Mouse (Mus musculus) embryonic facial prominence, embryonic 11.5 days (tissue): Measurements from ENCODE around the gene Cd302. TPM values are rescaled to one million over a fixed set of nuclear protein-coding genes. Genes with fewer than 3 reads are reported as not detected.

Experiments
- ATAC-seq: fragments of 200-750 bp; cut with Nextera tagmentation; replicated peaks from 2 replicates; pipeline ENCODE4 v1.8.0; 2017; ENCODE audit warnings: low read depth; ENCODE audit not compliant: insufficient number of reproducible peaks, low FRiP score, low TSS enrichment
- DNase-seq: peaks from one replicate; pipeline ENCODE4 v3.0.0-alpha.2; 2015; ENCODE audit warnings: low spot score
- H3K27ac ChIP-seq: fragments of 300-500 bp; sonication (generic); replicated peaks from 2 replicates; pipeline ENCODE4 v1.5.1; 2014; ENCODE audit warnings: mild to moderate bottlenecking, low read depth, low read length, control low read depth
- H3K27me3 ChIP-seq: fragments of 300-500 bp; sonication (generic); 2 replicates; pipeline ENCODE4 v1.6.1; 2014; ENCODE audit warnings: mild to moderate bottlenecking, low read length, moderate library complexity, mixed read lengths; ENCODE audit not compliant: control insufficient read depth, insufficient read depth
- H3K36me3 ChIP-seq: fragments of 300-500 bp; sonication (generic); replicated peaks from 2 replicates; pipeline ENCODE4 v1.6.1; 2014; ENCODE audit warnings: low read depth, mild to moderate bottlenecking, low read length, moderate library complexity, mixed read lengths; ENCODE audit not compliant: control insufficient read depth, insufficient read depth
- H3K4me1 ChIP-seq: fragments of 300-500 bp; sonication (generic); 2 replicates; pipeline ENCODE4 v1.6.1; 2014; ENCODE audit warnings: low read length, mixed read lengths; ENCODE audit not compliant: control insufficient read depth, insufficient read depth
- H3K4me2 ChIP-seq: fragments of 300-500 bp; sonication (generic); 2 replicates; pipeline ENCODE4 v1.6.1; 2014; ENCODE audit warnings: low read depth, mild to moderate bottlenecking, control low read depth, low read length, moderate library complexity
- H3K4me3 ChIP-seq: fragments of 300-500 bp; sonication (generic); 2 replicates; pipeline ENCODE4 v1.5.1; 2014; ENCODE audit warnings: low read depth, low read length, control low read depth
- H3K9ac ChIP-seq: fragments of 300-500 bp; sonication (generic); replicated peaks from 2 replicates; pipeline ENCODE4 v1.6.1; 2014; ENCODE audit warnings: mild to moderate bottlenecking, control low read depth, low read length
- H3K9me3 ChIP-seq: fragments of 300-500 bp; sonication (generic); replicated peaks from 2 replicates; pipeline ENCODE4 v1.6.1; 2016; ENCODE audit warnings: mild to moderate bottlenecking, low read length, inconsistent platforms, mixed read lengths; ENCODE audit not compliant: control insufficient read depth
- WGBS: fragments of 180-500 bp; shearing (Covaris S2); extraction: QIAGEN DNeasy Blood & Tissue Kit; methylation state at CpG from one replicate; pipeline ENCODE4 v1.1.7; 2014; 5-methylcytosine and 5-hydroxymethylcytosine counted together
- polyA plus RNA-seq: library from polyadenylated mRNA; unstranded; fragments of >200 nt; fragmentation: Nextera tagmentation; extraction: Ambion mirVana; gene quantifications from 2 replicates; pipeline ENCODE4 v1.2.1, GENCODE M21; 2014

The Cd302 gene
- polyA plus RNA-seq, 1 experiment from 2014 or later: 23.7 TPM

DNA sequence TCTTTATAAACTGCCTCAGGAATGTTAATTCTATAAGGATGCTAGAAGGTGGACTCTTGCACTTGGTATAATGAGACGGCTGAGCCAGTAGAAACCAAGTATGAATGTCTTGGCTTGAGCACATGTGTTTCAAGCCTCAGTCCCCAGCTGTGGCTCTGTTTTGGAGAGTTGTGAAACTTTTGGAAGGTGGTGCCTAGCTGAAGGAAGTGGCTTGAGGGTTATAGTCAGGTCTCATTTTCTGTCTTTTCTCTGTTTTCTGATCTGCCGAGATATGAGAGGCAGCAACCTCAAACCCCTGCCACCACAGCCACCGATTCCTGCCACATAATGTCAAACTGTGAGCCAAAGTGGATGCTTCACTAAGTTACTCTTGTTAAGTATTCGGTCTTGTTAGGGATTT, 5.7 kb downstream of the Cd302 start:
- H3K9me3 ChIP-seq: no peaks in the 10 kb centered on the region
- H3K4me2 ChIP-seq: no peak overlapping the region
- H3K4me3 ChIP-seq: no peak overlapping the region
- H3K27me3 ChIP-seq: no peaks in the 10 kb centered on the region
- H3K4me1 ChIP-seq: no peaks in the 10 kb centered on the region
- ATAC-seq (no peak), DNase-seq (no peak)
- H3K9ac ChIP-seq: no peak overlapping the region
- no peak overlapping the region for H3K27ac ChIP-seq
- no peaks in the 10 kb centered on the region for H3K36me3 ChIP-seq
- 92% methylated on average over 4 of the region's 4 CpGs for WGBS

DNA sequence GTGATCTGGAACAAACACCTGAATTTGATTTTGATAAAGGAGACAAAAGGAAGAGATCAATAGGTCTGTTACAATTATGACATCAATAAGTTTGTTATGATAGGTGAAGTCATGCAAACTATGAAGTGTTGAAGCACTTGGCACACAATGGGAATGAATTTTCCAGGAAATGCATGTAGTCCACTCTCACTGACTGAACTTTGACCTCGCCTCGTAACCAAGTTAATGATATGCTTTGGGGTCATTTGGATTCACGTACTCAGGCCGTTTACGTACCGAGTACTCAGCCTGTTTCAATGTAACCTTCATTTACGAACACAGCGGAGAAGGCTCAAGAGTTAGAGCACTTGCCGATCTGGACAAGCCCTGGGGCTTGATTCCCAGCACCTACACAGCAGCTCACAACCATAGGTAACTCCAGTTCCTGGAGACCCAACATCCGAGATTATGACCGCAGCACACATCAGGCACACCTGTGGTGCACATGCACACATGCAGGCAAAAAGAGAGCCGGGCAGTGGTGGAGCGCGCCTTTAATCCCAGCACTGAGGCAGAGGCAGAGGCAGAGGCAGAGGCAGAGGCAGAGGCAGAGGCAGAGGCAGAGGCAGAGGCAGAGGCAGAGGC, 14.3 kb downstream of the Cd302 start:
- Histone ChIP-seq H3K27ac (no peak overlapping the region), H3K27me3 (no peaks in the 10 kb centered on the region), H3K36me3 (no peaks in the 10 kb centered on the region), H3K4me3 (no peak overlapping the region), H3K9me3 (no peaks in the 10 kb centered on the region), H3K4me2 (no peak overlapping the region), H3K4me1 (no peaks in the 10 kb centered on the region), H3K9ac (no peak overlapping the region)
- no peak for ATAC-seq
- 93% methylated on average over 14 of the region's 14 CpGs for WGBS
- no peak for DNase-seq

DNA sequence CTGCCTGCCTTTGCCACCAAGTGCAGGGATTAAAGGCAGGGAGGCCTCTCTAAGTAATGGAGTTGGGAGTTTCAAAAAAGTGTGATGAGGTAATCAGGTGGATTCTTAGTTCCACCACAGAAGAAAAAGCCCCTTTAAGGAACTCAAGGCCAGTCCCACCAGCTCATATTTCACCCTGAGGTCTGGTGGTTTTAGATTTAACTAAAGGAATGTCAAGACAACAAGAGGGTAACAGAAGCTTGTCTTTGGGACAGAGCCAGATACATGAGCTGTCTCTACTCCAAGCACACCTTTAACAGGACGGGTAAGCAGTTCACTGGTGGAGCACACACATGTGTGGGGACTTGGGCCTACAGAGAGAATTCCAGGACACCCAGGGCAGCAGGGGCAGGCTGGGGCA, 16.7 kb downstream of the Cd302 start:
- Histone ChIP-seq H3K4me3 (no peak overlapping the region), H3K4me2 (no peak overlapping the region), H3K27ac (no peak overlapping the region), H3K36me3 (no peaks in the 10 kb centered on the region), H3K9me3 (no peaks in the 10 kb centered on the region), H3K27me3 (no peaks in the 10 kb centered on the region), H3K4me1 (no peaks in the 10 kb centered on the region), H3K9ac (no peak overlapping the region)
- WGBS: 47% methylated on average over 1 of the region's 1 CpGs
- DNase-seq: peak; percentile 35
- ATAC-seq: peak; percentile 73

DNA sequence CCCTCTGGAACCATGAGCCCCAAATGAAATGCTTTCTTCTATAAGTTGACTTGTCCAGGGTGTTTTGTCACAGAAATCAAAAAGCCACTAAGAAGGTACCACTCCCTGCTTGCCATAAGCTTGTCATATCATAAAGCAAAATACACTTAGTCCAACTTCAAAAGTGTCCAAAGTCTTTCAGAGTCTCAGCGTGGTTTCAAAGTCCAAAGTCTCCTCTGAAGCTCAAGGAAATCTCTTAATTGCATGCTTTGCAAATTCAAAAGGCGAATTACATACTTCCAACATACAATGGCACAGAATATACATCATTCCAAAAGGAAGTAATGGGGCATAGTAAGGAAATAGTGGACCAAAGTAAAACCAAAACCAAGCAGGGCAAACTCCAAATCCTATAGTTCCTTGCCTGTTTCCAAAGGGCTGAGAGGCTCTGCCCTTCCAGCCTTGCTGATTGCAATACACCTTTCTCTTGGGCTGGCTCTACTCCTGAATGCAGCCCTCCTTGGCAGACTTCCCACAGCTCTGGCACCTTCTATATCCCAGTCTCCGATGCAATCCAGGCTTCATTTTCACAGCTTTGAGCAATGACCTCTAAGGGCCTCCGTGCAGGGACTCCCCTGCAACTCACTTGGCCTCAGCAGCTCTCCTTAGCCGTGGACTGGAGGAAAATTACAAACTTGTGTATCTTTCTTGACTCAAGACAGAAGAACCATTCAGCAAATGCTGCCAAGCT, 23.5 kb downstream of the Cd302 start:
- no peaks in the 10 kb centered on the region for H3K4me1 ChIP-seq
- no peak for ATAC-seq
- no peaks in the 10 kb centered on the region for H3K9me3 ChIP-seq
- H3K9ac ChIP-seq: no peak overlapping the region
- no peaks in the 10 kb centered on the region for H3K27me3 ChIP-seq
- no peak overlapping the region for H3K4me2 ChIP-seq
- 88% methylated on average over 5 of the region's 5 CpGs for WGBS
- H3K36me3 ChIP-seq: no peaks in the 10 kb centered on the region
- H3K4me3 ChIP-seq: no peak overlapping the region
- DNase-seq: no peak
- no peak overlapping the region for H3K27ac ChIP-seq

DNA sequence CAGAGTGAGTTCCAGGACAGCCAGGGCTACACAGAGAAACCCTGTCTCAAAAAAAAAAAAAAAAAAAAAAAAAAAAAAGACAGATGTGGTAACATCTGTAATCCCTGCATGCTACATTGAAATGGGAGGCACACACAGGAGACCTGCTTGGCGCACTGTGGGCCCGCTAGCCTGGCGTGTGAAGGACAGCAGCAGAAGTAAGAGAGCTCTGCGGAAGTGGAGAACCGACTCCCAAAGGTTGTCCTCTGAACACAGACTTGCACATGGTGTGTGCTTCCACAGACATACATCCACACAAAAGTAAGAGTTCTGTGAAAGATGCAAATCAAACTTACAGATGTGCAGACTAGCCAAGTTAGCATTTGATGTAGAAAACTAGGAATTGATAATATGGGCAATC, 25.1 kb downstream of the Cd302 start:
- H3K4me2 ChIP-seq: no peak overlapping the region
- DNase-seq (no peak), ATAC-seq (no peak)
- peaks cover 2% of the 10 kb centered on the region for H3K36me3 ChIP-seq
- no peaks in the 10 kb centered on the region for H3K9me3 ChIP-seq
- H3K4me1 ChIP-seq: no peaks in the 10 kb centered on the region
- WGBS: 96% methylated on average over 5 of the region's 5 CpGs
- H3K4me3 ChIP-seq: no peak overlapping the region
- no peak overlapping the region for H3K9ac ChIP-seq
- H3K27me3 ChIP-seq: no peaks in the 10 kb centered on the region
- no peak overlapping the region for H3K27ac ChIP-seq

DNA sequence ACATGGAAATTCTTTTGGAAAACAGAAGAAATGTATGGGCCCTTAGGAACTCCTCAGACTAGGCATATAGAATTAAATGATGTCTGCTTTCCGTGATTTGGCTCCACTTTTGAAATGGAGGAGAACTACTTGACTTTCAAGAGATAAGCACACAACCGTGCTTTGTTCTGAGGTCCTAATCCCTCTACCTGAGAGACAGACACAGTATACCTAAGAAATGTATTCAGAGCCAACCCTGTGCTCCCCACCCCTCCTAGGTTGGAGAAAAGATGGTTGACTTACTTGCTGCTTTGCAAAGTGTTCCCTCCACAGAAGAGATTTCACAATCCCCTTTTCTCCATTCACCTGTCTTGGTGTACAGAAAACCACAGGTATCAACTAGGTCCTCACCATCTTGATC, 27.5 kb downstream of the Cd302 start:
- H3K4me2 ChIP-seq: no peak overlapping the region
- no peaks in the 10 kb centered on the region for H3K4me1 ChIP-seq
- no peak overlapping the region for H3K27ac ChIP-seq
- no peak overlapping the region for H3K9ac ChIP-seq
- no peaks in the 10 kb centered on the region for H3K27me3 ChIP-seq
- no peak overlapping the region for H3K4me3 ChIP-seq
- ATAC-seq (no peak), DNase-seq (no peak)
- 84% methylated on average over 2 of the region's 2 CpGs for WGBS
- peaks cover 3% of the 10 kb centered on the region for H3K36me3 ChIP-seq
- no peaks in the 10 kb centered on the region for H3K9me3 ChIP-seq

DNA sequence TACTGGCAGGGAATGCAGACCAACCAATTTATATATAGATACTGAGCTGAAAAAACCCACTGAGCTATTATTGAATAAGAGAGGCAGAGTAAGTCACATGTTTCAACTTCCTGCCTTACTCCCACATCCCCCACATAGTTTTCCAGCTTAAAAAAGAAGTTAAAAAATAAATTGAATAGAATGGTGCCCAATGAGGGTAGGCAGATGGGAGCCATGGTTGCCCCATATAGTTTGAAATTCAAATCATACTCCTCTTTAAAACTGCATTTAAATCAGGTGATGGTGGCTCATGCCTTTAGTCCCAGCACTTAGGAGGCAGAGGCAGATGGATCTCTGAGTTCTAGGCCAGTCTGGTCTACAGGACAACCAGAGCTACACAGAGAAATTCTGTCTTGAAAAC, 30.8 kb downstream of the Cd302 start:
- Histone ChIP-seq H3K4me2 (no peak overlapping the region), H3K4me1 (no peaks in the 10 kb centered on the region), H3K9ac (no peak overlapping the region), H3K36me3 (peaks cover 3% of the 10 kb centered on the region), H3K9me3 (no peaks in the 10 kb centered on the region), H3K27me3 (no peaks in the 10 kb centered on the region), H3K27ac (no peak overlapping the region), H3K4me3 (no peak overlapping the region)
- DNase-seq: no peak
- no peak for ATAC-seq

DNA sequence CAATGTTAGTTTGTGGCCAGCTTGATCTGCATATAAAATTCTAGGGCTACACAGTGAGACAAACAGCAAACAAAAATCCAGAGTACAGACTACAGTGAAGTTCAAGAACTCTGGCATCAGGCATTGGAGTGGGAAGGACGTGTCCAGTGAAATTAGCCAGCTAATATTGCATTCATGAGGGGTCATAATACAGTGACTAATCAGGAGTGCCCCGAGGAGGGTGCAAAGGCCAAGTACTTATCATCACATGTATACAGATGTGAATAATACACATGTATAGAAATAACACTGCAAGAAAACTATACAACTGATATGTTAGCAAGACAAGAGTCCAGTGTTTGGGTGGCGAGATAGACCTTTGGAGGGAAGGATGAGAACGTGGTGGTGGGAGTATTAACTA, 31.5 kb downstream of the Cd302 start:
- ATAC-seq (no peak), DNase-seq (no peak)
- H3K27me3 ChIP-seq: no peaks in the 10 kb centered on the region
- no peak overlapping the region for H3K4me2 ChIP-seq
- no peaks in the 10 kb centered on the region for H3K4me1 ChIP-seq
- 83% methylated on average over 4 of the region's 4 CpGs for WGBS
- H3K27ac ChIP-seq: no peak overlapping the region
- H3K9me3 ChIP-seq: no peaks in the 10 kb centered on the region
- H3K36me3 ChIP-seq: peaks cover 3% of the 10 kb centered on the region
- H3K4me3 ChIP-seq: no peak overlapping the region
- H3K9ac ChIP-seq: no peak overlapping the region
